Mouse (Mus musculus) erythroblast, embryonic 14.5 days (primary cell): ENCODE results near the gene Chid1. TPM values are rescaled to one million over a fixed set of nuclear protein-coding genes. Genes with fewer than 3 reads are reported as not detected.
A peak's percentile ranks its signal among the peaks of the same experiment; 100 is the strongest.

Experiments used
- H3K27me3 ChIP-seq: 2 replicates; pipeline ENCODE4 v1.6.1; 2012; ENCODE audit warnings: inconsistent platforms; ENCODE audit not compliant: control insufficient read depth
- H3K36me3 ChIP-seq: 2 replicates; pipeline ENCODE4 v1.6.1; 2012; ENCODE audit warnings: mild to moderate bottlenecking, inconsistent platforms; ENCODE audit not compliant: control insufficient read depth
- H3K4me1 ChIP-seq: 2 replicates; pipeline ENCODE4 v1.6.1; 2012; ENCODE audit warnings: inconsistent platforms; ENCODE audit not compliant: control insufficient read depth
- H3K4me3 ChIP-seq: replicated peaks from 2 replicates; pipeline ENCODE3; 2012; ENCODE audit warnings: moderate library complexity, mild to moderate bottlenecking, inconsistent platforms
- H3K9me3 ChIP-seq: 2 replicates; pipeline ENCODE4 v1.6.1; 2012; ENCODE audit warnings: low read length, inconsistent platforms, mixed read lengths; ENCODE audit not compliant: control insufficient read depth
- GATA1 ChIP-seq: IDR thresholded peaks from 2 replicates; pipeline ENCODE4 v1.6.1; 2012; ENCODE audit warnings: low read length, inconsistent platforms, mixed read lengths
- TAL1 ChIP-seq: IDR thresholded peaks from 3 replicates; pipeline ENCODE4 v1.6.1; 2012; ENCODE audit warnings: low read length, inconsistent platforms, mixed read lengths
- polyA plus RNA-seq: library from polyadenylated mRNA; stranded (reverse); fragments of >175 nt; gene quantifications from 2 replicates; pipeline ENCODE4 v1.2.3, GENCODE M21; 2012

Chid1 gene
- polyA plus RNA-seq, 1 experiment, result 1.7 TPM

GRCm38 (mm10) chr7:141541681-141542080, 2.0 kb upstream of the Chid1 start:
- Histone ChIP-seq H3K36me3 (peaks cover 11% of the 10 kb centered on the region), H3K4me1 (peaks cover 41% of the 10 kb centered on the region), H3K4me3 (no peak overlapping the region), H3K9me3 (no peaks in the 10 kb centered on the region), H3K27me3 (peaks cover 4% of the 10 kb centered on the region; the same call in 1 of the 2 replicates)
- no peak for TF ChIP-seq TAL1
- no peak for TF ChIP-seq GATA1

- Histone ChIP-seq H3K27me3 (peaks cover 4% of the 10 kb centered on the region; the same call in 1 of the 2 replicates), H3K9me3 (no peaks in the 10 kb centered on the region), H3K36me3 (peaks cover 16% of the 10 kb centered on the region), H3K4me3 (peak overlapping the region; percentile 93), H3K4me1 (peaks cover 41% of the 10 kb centered on the region)
- TF ChIP-seq GATA1, result no peak
- no peak for TF ChIP-seq TAL1
These were observed 840 bp upstream of the Chid1 start for GRCm38 (mm10) chr7:141540312-141541081.

- peaks cover 50% of the 10 kb centered on the region for H3K4me1 ChIP-seq
- peak overlapping the region; percentile 93 for H3K4me3 ChIP-seq
- H3K9me3 ChIP-seq, result no peaks in the 10 kb centered on the region
- TF ChIP-seq TAL1, result no peak
- TF ChIP-seq GATA1, result no peak
- peaks cover 19% of the 10 kb centered on the region for H3K36me3 ChIP-seq
- peaks cover 4% of the 10 kb centered on the region; the same call in 1 of the 2 replicates for H3K27me3 ChIP-seq
These were observed 653 bp downstream of the Chid1 start for GRCm38 (mm10) chr7:141538852-141539555.

- TF ChIP-seq GATA1, result no peak
- no peak for TF ChIP-seq TAL1
- no peaks in the 10 kb centered on the region for H3K9me3 ChIP-seq
- H3K36me3 ChIP-seq, result peaks cover 39% of the 10 kb centered on the region
- H3K4me1 ChIP-seq, result peaks cover 39% of the 10 kb centered on the region
- H3K4me3 ChIP-seq, result no peak overlapping the region
- no peaks in the 10 kb centered on the region for H3K27me3 ChIP-seq
These were observed 4.1 kb downstream of the Chid1 start for GRCm38 (mm10) chr7:141535570-141535969.

- no peak overlapping the region for H3K4me3 ChIP-seq
- H3K36me3 ChIP-seq, result peaks cover 100% of the 10 kb centered on the region
- H3K9me3 ChIP-seq, result no peaks in the 10 kb centered on the region
- peaks cover 29% of the 10 kb centered on the region for H3K4me1 ChIP-seq
- H3K27me3 ChIP-seq, result no peaks in the 10 kb centered on the region
- no peak for TF ChIP-seq TAL1
- TF ChIP-seq GATA1, result no peak
These were observed 14.1 kb downstream of the Chid1 start for GRCm38 (mm10) chr7:141525580-141525925.

GRCm38 (mm10) chr7:141524760-141525579, 14.7 kb downstream of the Chid1 start:
- no peaks in the 10 kb centered on the region for H3K27me3 ChIP-seq
- TF ChIP-seq GATA1, result no peak
- no peak overlapping the region for H3K4me3 ChIP-seq
- H3K36me3 ChIP-seq, result peaks cover 100% of the 10 kb centered on the region
- no peaks in the 10 kb centered on the region for H3K9me3 ChIP-seq
- H3K4me1 ChIP-seq, result peaks cover 32% of the 10 kb centered on the region

GRCm38 (mm10) chr7:141524271-141524670, 15.4 kb downstream of the Chid1 start:
- H3K36me3 ChIP-seq, result peaks cover 100% of the 10 kb centered on the region
- H3K4me1 ChIP-seq, result peaks cover 33% of the 10 kb centered on the region
- no peak overlapping the region for H3K4me3 ChIP-seq
- TF ChIP-seq TAL1 (no peak), GATA1 (no peak)
- no peaks in the 10 kb centered on the region for H3K9me3 ChIP-seq
- no peaks in the 10 kb centered on the region for H3K27me3 ChIP-seq

GRCm38 (mm10) chr7:141523007-141523406, 16.6 kb downstream of the Chid1 start:
- no peak for TF ChIP-seq GATA1
- no peak for TF ChIP-seq TAL1
- peaks cover 100% of the 10 kb centered on the region for H3K36me3 ChIP-seq
- H3K9me3 ChIP-seq, result no peaks in the 10 kb centered on the region

GRCm38 (mm10) chr7:141519795-141520194, 19.9 kb downstream of the Chid1 start:
- no peaks in the 10 kb centered on the region for H3K9me3 ChIP-seq
- no peak for TF ChIP-seq TAL1
- TF ChIP-seq GATA1, result no peak
- no peaks in the 10 kb centered on the region for H3K27me3 ChIP-seq
- H3K36me3 ChIP-seq, result peaks cover 100% of the 10 kb centered on the region
- no peak overlapping the region for H3K4me3 ChIP-seq
- peaks cover 53% of the 10 kb centered on the region for H3K4me1 ChIP-seq

More at GRCm38 (mm10) chr7:141523007-141523406, 16.6 kb downstream of the Chid1 start:
- Histone ChIP-seq H3K27me3 (no peaks in the 10 kb centered on the region), H3K4me1 (peaks cover 34% of the 10 kb centered on the region), H3K4me3 (no peak overlapping the region)
